Mouse (Mus musculus): ENCODE results near the gene Camk1.

Gene Camk1

GRCm38 (mm10) chr6:113343177-113344092, at the start of gene Camk1:
Camk1 (minus strand) TSS chr6:113343984.
- peak; percentile 84 for DNase-seq (ENCODE audit: low spot score)

GRCm38 (mm10) chr6:113392387-113393071, 48.7 kb upstream of the Camk1 start:
- peak; percentile 74 for DNase-seq (ENCODE audit: low spot score)

GRCm38 (mm10) chr6:113392015-113392386, 48.2 kb upstream of the Camk1 start:
- DNase-seq (ENCODE audit: low spot score) = no peak

- DNase-seq (ENCODE audit: low spot score) = no peak
These were observed 46.9 kb upstream of the Camk1 start for GRCm38 (mm10) chr6:113390715-113391114.

GRCm38 (mm10) chr6:113388960-113389359, 45.2 kb upstream of the Camk1 start, which contains the start of gene Ttll3:
Ttll3 (plus strand) TSS chr6:113389260.
- no peak for DNase-seq (ENCODE audit: low spot score)

GRCm38 (mm10) chr6:113386025-113386424, 42.2 kb upstream of the Camk1 start:
- DNase-seq (ENCODE audit: low spot score) = peak; percentile 30

GRCm38 (mm10) chr6:113385160-113385714, 41.5 kb upstream of the Camk1 start:
- DNase-seq (ENCODE audit: low spot score) = no peak

GRCm38 (mm10) chr6:113384351-113384927, 40.7 kb upstream of the Camk1 start:
- no peak for DNase-seq (ENCODE audit: low spot score)

GRCm38 (mm10) chr6:113380480-113380879, 36.7 kb upstream of the Camk1 start:
- DNase-seq (ENCODE audit: low spot score) = no peak

GRCm38 (mm10) chr6:113379246-113379645, 35.5 kb upstream of the Camk1 start:
- no peak for DNase-seq (ENCODE audit: low spot score)

- DNase-seq (ENCODE audit: low spot score) = peak; percentile 89
These were observed 34.0 kb upstream of the Camk1 start, which contains the start of the genes Tada3 and Arpc4 for GRCm38 (mm10) chr6:113377496-113378385. Tada3 (minus strand) TSS chr6:113377883. Arpc4 (plus strand) TSS chr6:113378115.

- no peak for DNase-seq (ENCODE audit: low spot score)
These were observed 33.4 kb upstream of the Camk1 start for GRCm38 (mm10) chr6:113377172-113377495.

- no peak for DNase-seq (ENCODE audit: low spot score)
These were observed 29.7 kb upstream of the Camk1 start for GRCm38 (mm10) chr6:113373491-113373890.

GRCm38 (mm10) chr6:113370194-113370929, 26.6 kb upstream of the Camk1 start:
- DNase-seq (ENCODE audit: low spot score) = no peak

GRCm38 (mm10) chr6:113368577-113368976, 24.8 kb upstream of the Camk1 start:
- no peak for DNase-seq (ENCODE audit: low spot score)

GRCm38 (mm10) chr6:113368124-113368523, 24.3 kb upstream of the Camk1 start:
- DNase-seq (ENCODE audit: low spot score) = no peak

- no peak for DNase-seq (ENCODE audit: low spot score)
These were observed 23.8 kb upstream of the Camk1 start for GRCm38 (mm10) chr6:113367574-113367973.

GRCm38 (mm10) chr6:113366639-113367038, 22.9 kb upstream of the Camk1 start:
- no peak for DNase-seq (ENCODE audit: low spot score)

- DNase-seq (ENCODE audit: low spot score) = no peak
These were observed 20.8 kb upstream of the Camk1 start for GRCm38 (mm10) chr6:113364518-113365135.

- DNase-seq (ENCODE audit: low spot score) = no peak
These were observed 18.5 kb upstream of the Camk1 start for GRCm38 (mm10) chr6:113362241-113362640.

Measured in ovary, postnatal 36 days (tissue).